Mouse (Mus musculus) intestine, embryonic 14.5 days (tissue): ENCODE data around the gene Ces1h. TPM values are rescaled to one million over a fixed set of nuclear protein-coding genes. Genes with fewer than 3 reads are reported as not detected.
A peak's percentile ranks its signal among the peaks of the same experiment; 100 is the strongest.

Experiments
- ATAC-seq: fragments of 200-750 bp; cut with Nextera tagmentation; replicated peaks from 2 replicates; pipeline ENCODE4 v1.8.0; 2017; ENCODE audit warnings: low read depth, moderate number of reproducible peaks, moderate TSS enrichment, moderate library complexity; ENCODE audit not compliant: low FRiP score, low TSS enrichment
- DNase-seq: peaks from one replicate; pipeline ENCODE4 v3.0.0-alpha.2; 2018; ENCODE audit warnings: low spot score
- H3K27ac ChIP-seq: fragments of 300-500 bp; sonication (generic); 2 replicates; pipeline ENCODE4 v1.5.1; 2014; ENCODE audit warnings: low read depth, mild to moderate bottlenecking, control low read depth
- H3K27me3 ChIP-seq: fragments of 300-500 bp; sonication (generic); replicated peaks from 2 replicates; pipeline ENCODE4 v1.6.1; 2014; ENCODE audit warnings: low read length, control low read depth; ENCODE audit not compliant: control insufficient read depth, insufficient read depth
- H3K36me3 ChIP-seq: fragments of 300-500 bp; sonication (generic); 2 replicates; pipeline ENCODE4 v1.6.1; 2014; ENCODE audit warnings: low read length, control low read depth; ENCODE audit not compliant: control insufficient read depth, insufficient read depth
- H3K4me1 ChIP-seq: fragments of 300-500 bp; sonication (generic); replicated peaks from 2 replicates; pipeline ENCODE4 v1.6.1; 2014; ENCODE audit warnings: low read length, control low read depth, mixed read lengths; ENCODE audit not compliant: control insufficient read depth, insufficient read depth
- H3K4me2 ChIP-seq: fragments of 300-500 bp; sonication (generic); 2 replicates; pipeline ENCODE4 v1.6.1; 2014; ENCODE audit warnings: low read length
- H3K4me3 ChIP-seq: fragments of 300-500 bp; sonication (generic); 2 replicates; pipeline ENCODE4 v1.5.1; 2014; ENCODE audit warnings: low read depth, low read length, control low read depth, mixed read lengths
- H3K9ac ChIP-seq: fragments of 300-500 bp; sonication (generic); 2 replicates; pipeline ENCODE4 v1.6.1; 2014; ENCODE audit warnings: mild to moderate bottlenecking, low read length
- H3K9me3 ChIP-seq: fragments of 300-500 bp; sonication (generic); 2 replicates; pipeline ENCODE4 v1.6.1; 2016; ENCODE audit warnings: low read length, control low read depth; ENCODE audit not compliant: control insufficient read depth
- WGBS: fragments of 180-500 bp; shearing (Covaris S2); extraction: QIAGEN DNeasy Blood & Tissue Kit; methylation state at CpG from one replicate; pipeline ENCODE4 v1.1.7; 2014; 5-methylcytosine and 5-hydroxymethylcytosine counted together
- polyA plus RNA-seq: library from polyadenylated mRNA; unstranded; fragments of >200 nt; fragmentation: Nextera tagmentation; extraction: Ambion mirVana; gene quantifications from 2 replicates; pipeline ENCODE4 v1.2.1, GENCODE M21; 2014

The Ces1h gene
- polyA plus RNA-seq, 1 experiment from 2014 or later: not detected

GRCm38 (mm10) chr8:93339531-93339930 is 40.0 kb downstream of the Ces1h start:
- Histone ChIP-seq H3K4me3 (no peak overlapping the region), H3K9ac (no peak overlapping the region), H3K27me3 (no peaks in the 10 kb centered on the region), H3K27ac (no peak overlapping the region), H3K9me3 (no peaks in the 10 kb centered on the region), H3K4me2 (no peak overlapping the region), H3K4me1 (no peaks in the 10 kb centered on the region), H3K36me3 (no peaks in the 10 kb centered on the region)
- ATAC-seq (no peak), DNase-seq (no peak)
- WGBS: 87% methylated on average over 2 of the region's 2 CpGs

- no peak for ATAC-seq
Measured at GRCm38 (mm10) chr8:93337207-93337606, 42.3 kb downstream of the Ces1h start, which contains the start of gene Ces1g. Gene Ces1g (minus strand): TSS chr8:93337308.

GRCm38 (mm10) chr8:93332703-93333102 is 46.8 kb downstream of the Ces1h start:
- no peaks in the 10 kb centered on the region for H3K36me3 ChIP-seq
- no peaks in the 10 kb centered on the region for H3K4me1 ChIP-seq
- H3K9me3 ChIP-seq: no peaks in the 10 kb centered on the region
- DNase-seq (no peak), ATAC-seq (peak; percentile 87)
- H3K27me3 ChIP-seq: no peaks in the 10 kb centered on the region
- H3K9ac ChIP-seq: no peak overlapping the region
- H3K27ac ChIP-seq: no peak overlapping the region
- 66% methylated on average over 1 of the region's 1 CpGs for WGBS
- H3K4me2 ChIP-seq: no peak overlapping the region
- no peak overlapping the region for H3K4me3 ChIP-seq

More at GRCm38 (mm10) chr8:93337207-93337606, 42.3 kb downstream of the Ces1h start, which contains the start of gene Ces1g:
- no peak within 1 kb of the TSS for H3K9ac ChIP-seq
- no peak for DNase-seq
- 20% methylated on average over 3 of the region's 3 CpGs for WGBS
- no peaks in the 10 kb centered on the region for H3K36me3 ChIP-seq
- H3K4me2 ChIP-seq: no peak within 1 kb of the TSS
- H3K27ac ChIP-seq: no peak within 1 kb of the TSS
- no peaks in the 10 kb centered on the region for H3K27me3 ChIP-seq
- no peaks in the 10 kb centered on the region for H3K9me3 ChIP-seq
- no peaks in the 10 kb centered on the region for H3K4me1 ChIP-seq
- no peak within 1 kb of the TSS for H3K4me3 ChIP-seq

GRCm38 (mm10) chr8:93331151-93331550 is 48.4 kb downstream of the Ces1h start:
- no peak for ATAC-seq
- DNase-seq: no peak
- H3K4me1 ChIP-seq: no peaks in the 10 kb centered on the region
- no peaks in the 10 kb centered on the region for H3K9me3 ChIP-seq
- H3K4me2 ChIP-seq: no peak overlapping the region
- no peaks in the 10 kb centered on the region for H3K27me3 ChIP-seq
- no peak overlapping the region for H3K27ac ChIP-seq
- no peak overlapping the region for H3K9ac ChIP-seq
- no peaks in the 10 kb centered on the region for H3K36me3 ChIP-seq
- 77% methylated on average over 2 of the region's 2 CpGs for WGBS
- no peak overlapping the region for H3K4me3 ChIP-seq

- no peak overlapping the region for H3K4me3 ChIP-seq
- no peaks in the 10 kb centered on the region for H3K27me3 ChIP-seq
- no peak for DNase-seq
- 67% methylated on average over 2 of the region's 2 CpGs for WGBS
- H3K9me3 ChIP-seq: no peaks in the 10 kb centered on the region
- no peak overlapping the region for H3K9ac ChIP-seq
- no peaks in the 10 kb centered on the region for H3K4me1 ChIP-seq
- H3K36me3 ChIP-seq: no peaks in the 10 kb centered on the region
- H3K27ac ChIP-seq: no peak overlapping the region
- H3K4me2 ChIP-seq: no peak overlapping the region
- ATAC-seq: no peak
Measured at GRCm38 (mm10) chr8:93325123-93325522, 54.4 kb downstream of the Ces1h start.

- WGBS: 84% methylated on average over 2 of the region's 2 CpGs
- no peaks in the 10 kb centered on the region for H3K27me3 ChIP-seq
- no peak overlapping the region for H3K9ac ChIP-seq
- no peak for ATAC-seq
- no peak overlapping the region for H3K4me2 ChIP-seq
- no peak overlapping the region for H3K27ac ChIP-seq
- no peak for DNase-seq
- no peaks in the 10 kb centered on the region for H3K9me3 ChIP-seq
- H3K4me1 ChIP-seq: no peaks in the 10 kb centered on the region
- no peaks in the 10 kb centered on the region for H3K36me3 ChIP-seq
- no peak overlapping the region for H3K4me3 ChIP-seq
Measured at GRCm38 (mm10) chr8:93317031-93317430, 62.5 kb downstream of the Ces1h start.

GRCm38 (mm10) chr8:93315557-93315956 is 64.0 kb downstream of the Ces1h start:
- DNase-seq (no peak), ATAC-seq (no peak)
- no peaks in the 10 kb centered on the region for H3K9me3 ChIP-seq
- H3K36me3 ChIP-seq: no peaks in the 10 kb centered on the region
- 85% methylated on average over 2 of the region's 2 CpGs for WGBS
- no peak overlapping the region for H3K9ac ChIP-seq
- H3K27me3 ChIP-seq: no peaks in the 10 kb centered on the region
- no peak overlapping the region for H3K4me3 ChIP-seq
- no peaks in the 10 kb centered on the region for H3K4me1 ChIP-seq
- H3K27ac ChIP-seq: no peak overlapping the region
- H3K4me2 ChIP-seq: no peak overlapping the region

Other genes with a start within 250 kb of the Ces1h start
- gene Ces1c, start 248.4 kb downstream of the Ces1h start, polyA plus RNA-seq: 0.28 and 0.45 TPM in 2 replicates
- 0.61 TPM in 1 of 2 replicates, not detected in the other for gene Ces1d, start 181.9 kb downstream of the Ces1h start, polyA plus RNA-seq
- 0.28 and 0.45 TPM in 2 replicates for gene Ces1e, start 150.1 kb downstream of the Ces1h start, polyA plus RNA-seq
- gene Ces1f, start 100.0 kb downstream of the Ces1h start, polyA plus RNA-seq: not detected in 2 replicates
- gene Ces1g, start 42.4 kb downstream of the Ces1h start, polyA plus RNA-seq: 0.12 and 0.26 TPM in 2 replicates
- not detected in 2 replicates for gene Ces5a, start 156.1 kb upstream of the Ces1h start, polyA plus RNA-seq